Mouse (Mus musculus): Measurements from ENCODE around the gene Slc24a2.

Slc24a2 gene

DNA sequence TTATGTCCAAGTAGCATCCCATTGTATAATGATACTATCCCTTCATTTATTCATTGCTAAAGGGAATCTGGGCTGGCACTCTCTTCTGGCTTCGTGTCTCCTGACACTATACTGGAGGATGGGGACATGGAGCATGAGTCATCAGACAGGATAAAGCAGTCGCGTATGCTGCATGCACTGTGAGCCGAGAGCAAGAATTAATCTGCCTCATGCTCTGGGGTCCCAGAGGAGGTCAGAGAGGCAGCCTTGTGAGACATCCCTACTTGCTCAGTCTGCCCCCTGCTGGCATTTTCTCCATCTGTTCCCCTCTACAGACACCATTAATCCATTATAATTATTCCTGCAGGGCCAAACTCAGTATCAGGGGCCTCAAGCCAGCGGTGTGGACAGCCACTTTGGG is 276.8 kb downstream of the Slc24a2 start:
- no peak for DNase-seq (ENCODE audit: low spot score in 2 of 2)

DNA sequence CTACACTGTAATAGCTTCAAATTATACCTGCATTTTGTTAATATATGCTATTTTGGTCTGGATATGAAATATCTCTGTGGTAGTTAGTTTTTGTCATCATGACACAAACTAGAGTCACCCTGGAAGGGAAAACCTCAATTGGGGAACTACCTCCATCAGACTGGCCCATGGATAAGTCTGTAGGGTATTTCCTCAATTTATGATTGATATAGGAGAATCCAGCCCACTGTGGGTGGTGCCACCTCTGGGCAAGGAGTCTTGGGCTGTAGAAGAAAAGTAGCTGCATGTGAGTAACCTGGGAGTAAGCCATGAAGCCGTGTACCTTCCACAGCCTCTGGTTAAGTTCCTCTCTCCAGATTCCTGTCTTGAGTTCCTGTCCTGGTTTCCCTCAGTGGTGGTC is 281.5 kb downstream of the Slc24a2 start:
- no peak for DNase-seq (ENCODE audit: low spot score in 2 of 2)

DNA sequence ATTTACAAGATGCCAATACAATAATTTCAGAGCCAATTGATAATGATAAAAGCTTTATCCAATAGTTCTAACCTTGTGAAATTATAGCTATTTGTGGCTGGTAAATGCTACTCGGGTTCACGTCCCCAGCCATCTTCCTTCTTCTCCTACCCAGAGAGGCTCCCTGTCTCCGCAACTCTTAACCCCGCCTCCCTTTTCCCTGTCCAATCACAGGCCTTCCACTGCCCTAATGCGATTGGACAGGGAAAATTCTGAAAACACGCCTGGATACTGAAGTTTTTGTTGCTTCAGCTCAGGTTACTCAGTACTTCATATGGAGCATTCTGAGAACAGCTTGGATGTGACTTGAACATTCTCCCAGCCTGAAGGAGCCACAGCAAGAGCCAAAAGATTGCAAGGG is 287.0 kb downstream of the Slc24a2 start:
- no peak for DNase-seq (ENCODE audit: low spot score in 2 of 2)

DNA sequence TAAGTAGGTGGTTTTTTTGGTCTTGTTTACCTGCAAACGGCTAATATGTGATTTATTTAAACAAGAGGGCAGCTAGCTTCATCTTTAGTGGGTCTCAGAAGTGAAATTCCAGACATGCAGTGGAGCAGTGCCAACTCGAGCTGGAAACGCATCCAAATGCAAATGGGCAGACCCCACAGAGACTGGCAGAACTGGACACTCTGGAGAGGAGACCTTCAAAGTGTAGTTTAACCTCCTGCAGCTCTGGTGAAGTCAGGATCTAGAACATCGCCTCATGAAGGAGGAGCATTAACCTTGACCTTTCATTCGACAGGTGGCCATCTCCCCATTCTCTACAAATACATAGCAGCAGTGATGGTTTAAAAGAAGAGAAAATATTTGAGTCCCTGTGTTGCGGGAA is 287.6 kb downstream of the Slc24a2 start:
- no peak for DNase-seq (ENCODE audit: low spot score in 2 of 2)

DNA sequence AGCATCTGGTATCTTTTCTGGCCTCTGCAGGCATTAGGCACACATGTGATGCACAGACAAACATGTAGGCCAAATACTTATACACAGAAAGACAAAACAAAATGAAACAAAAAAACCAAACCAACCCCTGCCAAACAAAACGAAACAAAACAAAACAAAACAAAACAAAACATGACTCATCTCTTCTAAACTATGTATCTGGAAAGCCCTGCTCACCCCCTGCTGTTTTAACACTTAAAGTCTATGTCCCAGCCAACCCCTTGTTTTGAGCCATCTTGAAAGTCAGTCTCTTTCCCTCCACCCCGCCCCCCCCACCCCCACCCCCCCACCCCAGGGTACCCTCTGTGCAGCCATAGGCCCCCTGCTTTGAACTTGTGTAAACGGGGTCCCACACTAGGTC is 293.6 kb downstream of the Slc24a2 start:
- no peak for DNase-seq (ENCODE audit: low spot score in 2 of 2)

DNA sequence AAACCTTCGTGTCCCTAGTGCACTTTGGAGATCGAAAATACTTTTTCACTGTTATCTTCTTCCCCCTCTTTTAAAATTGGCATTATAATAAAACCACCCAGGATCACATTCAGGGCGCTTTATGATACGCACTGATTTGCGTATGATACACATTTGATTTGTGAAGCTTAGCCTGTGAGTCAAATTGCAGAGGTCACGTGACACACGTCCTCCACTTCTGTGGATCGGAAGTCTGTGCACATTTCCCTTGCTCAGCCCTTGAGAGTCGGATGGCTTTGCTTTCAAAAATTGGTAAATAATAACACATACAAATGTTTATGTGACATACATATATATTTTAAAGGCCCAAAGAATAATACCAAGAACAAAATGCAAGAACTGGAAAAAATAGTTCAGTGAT is 294.1 kb downstream of the Slc24a2 start:
- no peak for DNase-seq (ENCODE audit: low spot score in 2 of 2)

Measured in spleen, postnatal 10 days (tissue).